Mouse (Mus musculus) embryonic facial prominence, embryonic 11.5 days (tissue): ENCODE measurements around the gene Gm26992. TPM values are rescaled to one million over a fixed set of nuclear protein-coding genes. Genes with fewer than 3 reads are reported as not detected.

Experiments
- ATAC-seq: fragments of 200-750 bp; cut with Nextera tagmentation; replicated peaks from 2 replicates; pipeline ENCODE4 v1.8.0; 2017; ENCODE audit warnings: low read depth; ENCODE audit not compliant: insufficient number of reproducible peaks, low FRiP score, low TSS enrichment
- DNase-seq: peaks from one replicate; pipeline ENCODE4 v3.0.0-alpha.2; 2015; ENCODE audit warnings: low spot score
- H3K27ac ChIP-seq: fragments of 300-500 bp; sonication (generic); replicated peaks from 2 replicates; pipeline ENCODE4 v1.5.1; 2014; ENCODE audit warnings: mild to moderate bottlenecking, low read depth, low read length, control low read depth
- H3K27me3 ChIP-seq: fragments of 300-500 bp; sonication (generic); 2 replicates; pipeline ENCODE4 v1.6.1; 2014; ENCODE audit warnings: mild to moderate bottlenecking, low read length, moderate library complexity, mixed read lengths; ENCODE audit not compliant: control insufficient read depth, insufficient read depth
- H3K36me3 ChIP-seq: fragments of 300-500 bp; sonication (generic); replicated peaks from 2 replicates; pipeline ENCODE4 v1.6.1; 2014; ENCODE audit warnings: low read depth, mild to moderate bottlenecking, low read length, moderate library complexity, mixed read lengths; ENCODE audit not compliant: control insufficient read depth, insufficient read depth
- H3K4me1 ChIP-seq: fragments of 300-500 bp; sonication (generic); 2 replicates; pipeline ENCODE4 v1.6.1; 2014; ENCODE audit warnings: low read length, mixed read lengths; ENCODE audit not compliant: control insufficient read depth, insufficient read depth
- H3K4me2 ChIP-seq: fragments of 300-500 bp; sonication (generic); 2 replicates; pipeline ENCODE4 v1.6.1; 2014; ENCODE audit warnings: low read depth, mild to moderate bottlenecking, control low read depth, low read length, moderate library complexity
- H3K4me3 ChIP-seq: fragments of 300-500 bp; sonication (generic); 2 replicates; pipeline ENCODE4 v1.5.1; 2014; ENCODE audit warnings: low read depth, low read length, control low read depth
- H3K9ac ChIP-seq: fragments of 300-500 bp; sonication (generic); replicated peaks from 2 replicates; pipeline ENCODE4 v1.6.1; 2014; ENCODE audit warnings: mild to moderate bottlenecking, control low read depth, low read length
- H3K9me3 ChIP-seq: fragments of 300-500 bp; sonication (generic); replicated peaks from 2 replicates; pipeline ENCODE4 v1.6.1; 2016; ENCODE audit warnings: mild to moderate bottlenecking, low read length, inconsistent platforms, mixed read lengths; ENCODE audit not compliant: control insufficient read depth
- WGBS: fragments of 180-500 bp; shearing (Covaris S2); extraction: QIAGEN DNeasy Blood & Tissue Kit; methylation state at CpG from one replicate; pipeline ENCODE4 v1.1.7; 2014; 5-methylcytosine and 5-hydroxymethylcytosine counted together
- polyA plus RNA-seq: library from polyadenylated mRNA; unstranded; fragments of >200 nt; fragmentation: Nextera tagmentation; extraction: Ambion mirVana; gene quantifications from 2 replicates; pipeline ENCODE4 v1.2.1, GENCODE M21; 2014

Gm26992 gene
- polyA plus RNA-seq, 1 experiment from 2014 or later: not detected

DNA sequence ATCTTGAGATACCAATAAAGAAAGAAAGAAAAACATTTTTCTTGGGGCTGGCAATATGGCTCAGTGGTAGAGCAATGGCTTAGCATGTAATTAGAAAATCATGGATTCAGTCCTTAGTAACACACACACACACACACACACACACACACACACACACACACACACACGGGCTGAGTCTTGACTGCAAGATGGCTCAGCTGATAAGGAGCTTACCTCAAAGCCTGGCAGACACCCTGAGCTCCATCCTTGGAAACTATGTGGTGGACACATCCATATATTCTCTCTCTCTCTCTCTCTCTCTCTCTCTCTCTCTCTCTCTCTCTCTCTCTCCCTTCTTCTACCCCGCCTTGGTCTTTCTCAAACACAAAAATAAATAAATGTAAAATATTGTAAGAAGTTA lies 69.0 kb downstream of the Gm26992 start:
- Histone ChIP-seq H3K36me3 (no peaks in the 10 kb centered on the region), H3K4me2 (no peak overlapping the region), H3K27ac (no peak overlapping the region), H3K4me1 (no peaks in the 10 kb centered on the region), H3K4me3 (no peak overlapping the region), H3K9ac (no peak overlapping the region), H3K27me3 (no peaks in the 10 kb centered on the region), H3K9me3 (no peaks in the 10 kb centered on the region)
- 81% methylated on average over 2 of the region's 2 CpGs for WGBS
- DNase-seq (no peak), ATAC-seq (no peak)

DNA sequence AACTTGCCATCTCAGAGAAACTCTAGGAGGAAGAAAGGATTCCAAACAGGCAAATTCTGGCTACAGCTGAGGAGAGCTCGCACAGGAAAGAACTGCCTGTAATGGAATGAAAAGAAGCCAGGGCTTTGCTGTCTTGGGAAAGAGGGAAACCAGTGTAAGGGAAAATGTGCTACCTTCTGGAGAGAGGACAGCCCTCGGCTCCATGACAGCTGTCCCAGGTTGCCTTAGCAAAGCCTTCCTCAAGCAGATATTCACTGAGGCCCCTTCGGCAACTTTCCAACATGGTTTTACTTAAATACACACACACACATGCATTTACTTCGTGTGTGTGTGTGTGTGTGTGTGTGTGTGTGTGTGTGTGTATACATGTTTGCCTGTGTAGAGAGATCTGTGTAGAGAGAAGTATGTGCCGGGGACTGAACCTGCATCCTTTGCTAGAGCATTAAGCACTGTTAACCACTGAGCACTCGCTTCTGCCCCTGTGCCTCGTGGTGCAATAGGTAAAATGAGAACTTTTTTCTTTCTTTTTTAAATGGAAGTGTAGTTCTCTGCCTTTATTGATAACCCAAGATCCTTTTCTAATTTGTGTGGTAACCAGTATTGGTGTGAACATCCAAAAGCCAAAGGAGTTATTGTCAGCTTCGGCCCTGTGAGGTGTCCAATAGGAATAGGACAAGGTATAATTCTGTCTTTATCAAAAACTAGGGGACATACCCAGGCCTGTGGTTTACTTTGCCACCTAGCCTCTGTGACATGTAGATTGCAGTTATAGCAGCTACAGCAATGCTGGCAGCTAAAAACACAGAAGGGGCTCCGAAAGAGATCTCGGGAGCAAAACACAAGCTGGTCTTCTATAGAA lies 70.8 kb downstream of the Gm26992 start:
- H3K4me2 ChIP-seq: peak overlapping the region; percentile 34
- H3K27me3 ChIP-seq: no peaks in the 10 kb centered on the region
- DNase-seq (no peak), ATAC-seq (no peak)
- H3K36me3 ChIP-seq: no peaks in the 10 kb centered on the region
- peak overlapping the region; percentile 29 for H3K9ac ChIP-seq
- WGBS: 50% methylated on average over 10 of the region's 10 CpGs
- peak overlapping the region; percentile 52 for H3K4me3 ChIP-seq
- peak overlapping the region; percentile 87; the same call in 1 of the 2 replicates for H3K27ac ChIP-seq
- no peaks in the 10 kb centered on the region for H3K9me3 ChIP-seq
- no peaks in the 10 kb centered on the region for H3K4me1 ChIP-seq

DNA sequence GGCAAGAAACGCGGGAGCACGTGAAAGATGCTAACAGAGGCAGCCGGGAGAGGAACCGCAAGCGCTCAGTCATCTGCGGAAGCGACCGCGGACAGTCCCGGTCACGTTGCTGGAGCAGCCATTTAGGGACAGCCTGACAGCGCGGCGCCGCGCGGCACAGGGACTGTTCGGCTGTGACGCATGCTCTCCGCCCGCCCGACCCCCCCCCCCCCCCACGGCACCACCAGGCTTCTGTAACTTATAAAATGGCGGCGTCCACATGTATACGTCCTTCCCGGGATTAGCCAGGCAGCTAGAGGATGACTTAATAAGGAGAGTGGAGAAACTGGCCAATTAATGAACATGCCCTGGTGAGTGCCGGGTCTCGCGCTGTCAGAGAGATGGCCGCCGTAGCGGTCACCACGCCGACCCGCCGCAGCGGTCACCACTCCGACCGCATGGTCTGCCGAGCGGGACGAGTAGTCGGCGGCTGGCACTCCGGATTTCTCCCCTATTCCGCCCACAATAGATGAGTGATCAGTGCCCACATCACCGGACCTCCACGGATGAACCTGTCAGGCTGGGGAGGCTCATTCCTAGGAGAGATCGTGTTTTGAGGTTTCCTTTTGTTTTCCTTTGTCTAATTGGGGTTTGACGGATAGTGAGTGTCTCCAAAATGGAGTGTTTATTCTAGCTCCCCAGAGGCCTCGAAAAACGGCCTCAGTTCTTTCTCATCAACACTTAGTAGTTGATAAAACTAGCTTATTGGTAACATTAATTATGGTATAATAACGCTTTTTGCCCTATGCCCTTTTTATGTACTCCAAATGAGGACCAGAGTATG lies 71.8 kb downstream of the Gm26992 start:
- no peaks in the 10 kb centered on the region for H3K27me3 ChIP-seq
- H3K27ac ChIP-seq: peak overlapping the region; percentile 87
- peak overlapping the region; percentile 52 for H3K4me3 ChIP-seq
- no peaks in the 10 kb centered on the region for H3K36me3 ChIP-seq
- under 1% methylated on average over 48 of the region's 55 CpGs for WGBS
- no peaks in the 10 kb centered on the region for H3K9me3 ChIP-seq
- peak; percentile 98 for ATAC-seq
- peak; percentile 83 for DNase-seq
- peak overlapping the region; percentile 90 for H3K9ac ChIP-seq
- H3K4me1 ChIP-seq: no peaks in the 10 kb centered on the region
- peak overlapping the region; percentile 34 for H3K4me2 ChIP-seq

DNA sequence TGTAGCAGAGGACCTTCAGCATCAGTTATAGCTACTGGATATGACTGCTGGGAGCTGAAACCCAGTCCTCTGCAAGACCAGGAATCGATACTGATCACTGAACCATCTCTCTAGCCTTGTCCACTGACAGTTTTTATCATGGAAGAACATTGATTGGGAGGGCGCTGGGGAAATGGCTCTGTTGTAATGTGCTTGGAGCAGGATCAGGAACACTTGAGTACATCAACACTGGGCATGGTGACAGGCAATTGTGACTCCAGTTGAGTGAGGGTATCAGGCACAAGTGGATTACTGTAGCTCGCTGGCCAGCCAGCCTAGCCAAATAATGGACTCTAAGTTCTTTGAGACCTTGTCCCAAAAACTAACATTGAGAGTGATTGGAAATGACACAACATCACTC lies 77.6 kb downstream of the Gm26992 start:
- H3K9me3 ChIP-seq: no peaks in the 10 kb centered on the region
- no peaks in the 10 kb centered on the region for H3K4me1 ChIP-seq
- H3K9ac ChIP-seq: no peak overlapping the region
- H3K36me3 ChIP-seq: no peaks in the 10 kb centered on the region
- no peak overlapping the region for H3K4me2 ChIP-seq
- H3K4me3 ChIP-seq: no peak overlapping the region
- no peak for ATAC-seq
- 86% methylated on average over 3 of the region's 3 CpGs for WGBS
- no peak for DNase-seq
- no peaks in the 10 kb centered on the region for H3K27me3 ChIP-seq
- no peak overlapping the region for H3K27ac ChIP-seq

DNA sequence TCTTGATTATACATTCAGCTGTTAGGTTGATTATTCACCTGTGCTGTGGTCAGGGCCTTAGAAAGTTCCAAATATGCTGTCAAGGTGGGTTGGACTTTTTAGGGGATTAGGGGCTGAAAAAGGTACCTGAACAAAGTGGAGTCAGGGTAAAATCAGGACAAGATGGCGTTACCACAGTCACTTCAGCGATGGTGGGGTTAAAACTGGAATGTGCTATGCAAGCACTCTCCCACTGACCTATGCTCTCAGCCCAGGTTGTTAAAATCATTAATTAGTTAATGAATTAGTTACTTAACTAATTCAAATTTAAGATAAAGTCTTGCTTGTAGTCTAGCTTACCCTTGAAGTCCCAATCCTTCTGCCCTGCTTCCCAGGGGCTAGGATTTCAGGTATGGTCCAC lies 78.3 kb downstream of the Gm26992 start:
- no peak for DNase-seq
- Histone ChIP-seq H3K4me1 (no peaks in the 10 kb centered on the region), H3K36me3 (no peaks in the 10 kb centered on the region), H3K9me3 (no peaks in the 10 kb centered on the region), H3K9ac (no peak overlapping the region), H3K27me3 (no peaks in the 10 kb centered on the region), H3K27ac (no peak overlapping the region), H3K4me2 (no peak overlapping the region), H3K4me3 (no peak overlapping the region)
- 94% methylated on average over 2 of the region's 2 CpGs for WGBS
- no peak for ATAC-seq

DNA sequence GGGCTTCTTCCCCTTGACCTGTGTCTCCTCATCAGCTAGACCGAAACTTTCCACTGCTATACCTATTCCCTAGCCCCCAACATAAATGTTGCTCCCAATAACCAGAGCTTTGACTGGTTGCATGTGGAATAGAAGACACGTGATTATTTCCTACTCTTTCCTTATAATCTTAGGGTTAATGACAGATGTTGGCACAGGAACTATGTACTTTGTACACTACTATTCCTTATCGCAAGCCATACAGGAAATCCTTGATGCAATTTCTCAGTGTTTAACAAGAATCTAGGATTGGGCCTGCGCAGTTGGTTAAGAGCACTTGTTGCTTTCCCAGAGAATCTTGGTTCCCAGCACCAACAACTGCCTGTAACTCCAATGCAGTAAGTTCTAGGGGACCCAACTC lies 86.4 kb downstream of the Gm26992 start:
- Histone ChIP-seq H3K4me2 (no peak overlapping the region), H3K4me1 (no peaks in the 10 kb centered on the region), H3K27me3 (no peaks in the 10 kb centered on the region), H3K36me3 (no peaks in the 10 kb centered on the region; the same call in 1 of the 2 replicates), H3K9ac (no peak overlapping the region), H3K27ac (no peak overlapping the region), H3K4me3 (no peak overlapping the region), H3K9me3 (no peaks in the 10 kb centered on the region)
- ATAC-seq (no peak), DNase-seq (no peak)
- 93% methylated on average over 4 of the region's 4 CpGs for WGBS

DNA sequence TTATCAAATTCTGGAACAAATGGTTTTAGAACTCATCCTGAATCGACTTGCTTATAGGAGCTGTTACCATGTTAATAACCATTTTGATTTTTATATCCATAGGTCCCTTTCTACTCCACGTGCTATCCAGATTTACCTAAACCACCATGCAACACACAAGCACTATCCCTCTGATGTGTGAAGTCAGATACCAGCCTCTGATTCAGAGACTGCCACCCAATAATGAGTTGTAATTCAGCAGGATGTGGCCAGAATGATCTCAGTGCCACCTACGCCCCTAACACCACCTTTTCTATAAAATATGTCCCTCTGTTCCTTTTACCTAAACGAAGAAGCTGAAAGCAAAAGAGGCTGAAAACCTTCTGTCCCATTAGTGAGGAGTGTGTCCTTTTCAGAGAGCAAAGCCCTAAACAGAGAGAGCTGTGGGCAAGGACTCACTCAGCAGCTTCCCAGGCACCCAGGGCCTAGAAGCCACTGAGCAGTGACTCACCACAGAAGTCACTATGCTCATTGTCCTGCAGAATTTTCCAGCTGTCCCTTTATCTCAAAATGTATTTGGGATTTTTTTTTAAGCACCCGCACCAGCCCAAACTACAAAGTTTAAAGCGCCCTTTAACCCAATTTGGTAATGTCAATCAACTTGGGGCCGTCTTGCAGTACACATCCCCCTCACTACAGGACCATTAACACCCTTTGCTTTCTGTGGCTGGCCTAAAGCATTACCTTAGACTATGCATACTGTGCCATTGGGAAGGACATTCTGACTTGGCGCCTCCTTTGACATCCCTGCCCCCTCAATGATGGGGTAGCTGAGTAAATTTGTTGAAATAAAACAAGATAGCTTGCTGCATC lies 87.6 kb downstream of the Gm26992 start:
- no peaks in the 10 kb centered on the region for H3K4me1 ChIP-seq
- H3K4me3 ChIP-seq: no peak overlapping the region
- no peaks in the 10 kb centered on the region for H3K27me3 ChIP-seq
- no peak overlapping the region for H3K9ac ChIP-seq
- WGBS: 84% methylated on average over 8 of the region's 8 CpGs
- H3K4me2 ChIP-seq: no peak overlapping the region
- no peak overlapping the region for H3K27ac ChIP-seq
- no peaks in the 10 kb centered on the region; the same call in 1 of the 2 replicates for H3K36me3 ChIP-seq
- ATAC-seq (no peak), DNase-seq (no peak)
- H3K9me3 ChIP-seq: no peaks in the 10 kb centered on the region
